Mouse (Mus musculus) midbrain, embryonic 15.5 days (tissue): ENCODE data around the gene Rpn2. TPM values are rescaled to one million over a fixed set of nuclear protein-coding genes. Genes with fewer than 3 reads are reported as not detected.

Experiments used
- ATAC-seq: fragments of 200-750 bp; cut with Nextera tagmentation; replicated peaks from 2 replicates; pipeline ENCODE4 v1.8.0; 2017; ENCODE audit warnings: moderate TSS enrichment
- H3K27ac ChIP-seq: fragments of 300-500 bp; sonication (generic); 2 replicates; pipeline ENCODE4 v1.5.1; 2015; ENCODE audit warnings: mild to moderate bottlenecking, inconsistent platforms
- H3K27me3 ChIP-seq: fragments of 300-500 bp; sonication (generic); replicated peaks from 2 replicates; pipeline ENCODE4 v1.6.1; 2015; ENCODE audit warnings: inconsistent platforms
- H3K36me3 ChIP-seq: fragments of 300-500 bp; sonication (generic); replicated peaks from 2 replicates; pipeline ENCODE4 v1.6.1; 2015; ENCODE audit warnings: inconsistent platforms
- H3K4me1 ChIP-seq: fragments of 300-500 bp; sonication (generic); 2 replicates; pipeline ENCODE4 v1.6.1; 2015; ENCODE audit warnings: inconsistent platforms
- H3K4me2 ChIP-seq: fragments of 300-500 bp; sonication (generic); 2 replicates; pipeline ENCODE4 v1.6.1; 2015; ENCODE audit warnings: inconsistent platforms, mild to moderate bottlenecking, moderate library complexity
- H3K4me3 ChIP-seq: fragments of 300-500 bp; sonication (generic); 2 replicates; pipeline ENCODE4 v1.5.1; 2015; ENCODE audit warnings: mild to moderate bottlenecking, inconsistent platforms
- H3K9ac ChIP-seq: fragments of 300-500 bp; sonication (generic); 2 replicates; pipeline ENCODE4 v1.6.1; 2015; ENCODE audit warnings: mild to moderate bottlenecking, inconsistent platforms
- H3K9me3 ChIP-seq: fragments of 300-500 bp; sonication (generic); 2 replicates; pipeline ENCODE4 v1.6.1; 2016; ENCODE audit warnings: inconsistent platforms
- whole genome bisulfite sequencing: fragments of 180-500 bp; shearing (Covaris S2); methylation state at CpG from one replicate; pipeline ENCODE4 v1.1.7; 2015; ENCODE audit warnings: mixed read lengths; 5-methylcytosine and 5-hydroxymethylcytosine counted together
- polyA plus RNA-seq: library from polyadenylated mRNA; unstranded; fragments of >200 nt; fragmentation: Nextera tagmentation; extraction: Ambion mirVana; gene quantifications from 2 replicates; pipeline ENCODE4 v1.2.1, GENCODE M21; 2015

The Rpn2 gene
- polyA plus RNA-seq, 1 experiment from 2014 or later, result 218 TPM

DNA sequence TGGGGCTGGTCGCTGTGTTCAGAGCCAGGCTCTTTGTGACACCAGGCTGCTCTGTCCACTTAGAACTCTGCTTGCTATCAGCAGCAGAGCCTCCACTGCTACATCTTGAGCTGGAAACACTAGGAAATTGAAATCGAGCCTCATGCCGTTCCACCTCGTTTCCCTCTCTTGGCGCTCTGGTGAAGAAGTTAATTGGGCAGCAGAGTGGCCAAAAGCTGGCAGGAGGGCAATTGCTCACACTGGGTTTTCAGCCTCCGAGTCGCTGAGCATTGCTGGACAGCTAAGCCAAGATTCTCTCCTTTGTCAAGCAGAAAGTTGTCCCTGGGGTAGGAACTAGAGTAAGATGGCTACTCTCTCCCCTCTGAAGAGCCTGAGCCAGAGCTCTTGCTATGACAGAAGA is 35.5 kb downstream of the Rpn2 start:
- H3K4me2 ChIP-seq, result no peak overlapping the region
- H3K27ac ChIP-seq, result peak overlapping the region; percentile 76
- H3K4me1 ChIP-seq, result peaks cover 35% of the 10 kb centered on the region
- no peak overlapping the region for H3K4me3 ChIP-seq
- WGBS, result 63% methylated on average over 7 of the region's 7 CpGs
- H3K9ac ChIP-seq, result no peak overlapping the region
- H3K27me3 ChIP-seq, result no peaks in the 10 kb centered on the region
- no peaks in the 10 kb centered on the region for H3K9me3 ChIP-seq
- peaks cover 26% of the 10 kb centered on the region for H3K36me3 ChIP-seq
- ATAC-seq, result 0 out of 2 replicates have a peak, but pooled peaks have one; percentile 13

DNA sequence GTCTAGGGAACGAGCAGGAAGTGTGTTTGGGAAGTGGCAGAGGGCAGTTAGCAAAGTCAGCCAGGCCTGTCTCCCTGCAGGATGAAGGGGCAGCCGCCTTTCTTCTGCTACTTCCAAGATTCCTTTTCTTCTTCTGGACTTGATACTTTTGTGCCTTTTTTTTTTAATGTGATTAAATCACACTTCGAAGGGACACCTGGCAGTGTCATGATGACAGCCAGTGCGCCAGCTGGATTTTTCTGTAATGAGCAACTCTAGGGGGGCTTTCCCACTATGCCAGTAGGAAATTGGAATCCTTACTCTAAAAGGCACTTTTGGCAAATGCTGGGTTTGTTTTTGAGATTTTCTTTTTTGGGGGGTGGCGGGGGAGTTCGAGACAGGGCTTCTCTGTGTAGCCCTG is 36.7 kb downstream of the Rpn2 start:
- Histone ChIP-seq H3K9ac (no peak overlapping the region), H3K4me1 (peaks cover 35% of the 10 kb centered on the region), H3K4me2 (no peak overlapping the region), H3K36me3 (peaks cover 22% of the 10 kb centered on the region), H3K27me3 (no peaks in the 10 kb centered on the region), H3K4me3 (no peak overlapping the region), H3K27ac (peak overlapping the region; percentile 76; the same call in 1 of the 2 replicates), H3K9me3 (no peaks in the 10 kb centered on the region)
- WGBS, result 85% methylated on average over 6 of the region's 6 CpGs
- no peak for ATAC-seq

DNA sequence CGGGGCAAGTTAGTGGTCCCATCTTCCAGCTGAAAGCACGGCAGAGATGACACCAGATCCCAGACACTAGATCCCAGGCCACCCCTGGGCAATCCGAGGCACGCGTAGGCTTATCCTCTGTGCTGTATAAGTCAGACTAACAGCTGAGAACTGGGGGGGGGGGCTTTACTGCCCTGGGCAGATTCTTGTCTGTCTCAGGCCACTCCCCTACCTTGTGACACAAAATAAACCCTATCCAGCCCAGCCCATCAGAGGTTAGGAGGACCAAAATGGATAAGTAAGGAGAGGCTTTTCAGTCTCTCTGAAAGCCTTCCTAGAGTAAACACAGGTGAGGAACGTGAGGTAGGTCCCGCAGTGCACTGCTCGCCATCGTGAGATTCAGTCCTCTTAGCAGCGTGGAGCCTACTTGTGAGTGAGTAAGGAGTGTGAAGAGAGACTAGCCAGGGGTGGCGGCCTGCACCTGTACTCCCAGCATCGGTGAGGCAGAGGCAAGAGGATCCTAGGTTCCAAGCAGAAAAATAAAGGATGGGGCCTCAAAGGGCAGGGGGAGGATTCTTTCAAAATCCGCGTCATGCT is 37.6 kb downstream of the Rpn2 start:
- Histone ChIP-seq H3K4me1 (peaks cover 39% of the 10 kb centered on the region), H3K4me2 (no peak overlapping the region), H3K4me3 (no peak overlapping the region), H3K36me3 (peaks cover 18% of the 10 kb centered on the region), H3K9ac (no peak overlapping the region), H3K27ac (0 out of 2 replicates have a peak overlapping the region, but pooled peaks have one; percentile 76), H3K27me3 (no peaks in the 10 kb centered on the region), H3K9me3 (no peaks in the 10 kb centered on the region)
- WGBS, result 77% methylated on average over 14 of the region's 14 CpGs
- no peak for ATAC-seq

DNA sequence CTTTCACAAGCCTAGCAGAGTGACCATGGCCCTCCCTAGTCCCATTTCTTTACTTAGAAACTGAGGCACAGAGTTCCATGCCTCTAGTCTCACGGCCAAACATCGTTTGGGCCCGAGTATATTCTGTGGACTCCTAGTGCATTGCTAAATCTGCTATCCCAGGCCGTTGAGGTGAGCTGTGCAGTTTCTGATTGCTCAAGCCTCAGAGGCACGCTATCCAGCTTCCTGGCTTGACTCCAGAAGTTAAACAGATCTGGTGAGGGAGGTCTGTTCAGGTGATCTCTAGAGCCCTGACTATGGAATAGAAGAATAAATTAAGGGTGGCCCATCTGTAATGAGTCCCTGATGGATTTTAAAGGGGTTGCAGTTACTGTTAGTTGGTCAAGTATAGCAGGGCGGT is 38.4 kb downstream of the Rpn2 start:
- H3K27ac ChIP-seq, result no peak overlapping the region
- H3K4me2 ChIP-seq, result no peak overlapping the region
- 88% methylated on average over 6 of the region's 6 CpGs for WGBS
- H3K4me1 ChIP-seq, result peaks cover 44% of the 10 kb centered on the region
- H3K4me3 ChIP-seq, result no peak overlapping the region
- peaks cover 23% of the 10 kb centered on the region for H3K36me3 ChIP-seq
- H3K27me3 ChIP-seq, result no peaks in the 10 kb centered on the region
- no peaks in the 10 kb centered on the region for H3K9me3 ChIP-seq
- no peak for ATAC-seq
- H3K9ac ChIP-seq, result no peak overlapping the region

DNA sequence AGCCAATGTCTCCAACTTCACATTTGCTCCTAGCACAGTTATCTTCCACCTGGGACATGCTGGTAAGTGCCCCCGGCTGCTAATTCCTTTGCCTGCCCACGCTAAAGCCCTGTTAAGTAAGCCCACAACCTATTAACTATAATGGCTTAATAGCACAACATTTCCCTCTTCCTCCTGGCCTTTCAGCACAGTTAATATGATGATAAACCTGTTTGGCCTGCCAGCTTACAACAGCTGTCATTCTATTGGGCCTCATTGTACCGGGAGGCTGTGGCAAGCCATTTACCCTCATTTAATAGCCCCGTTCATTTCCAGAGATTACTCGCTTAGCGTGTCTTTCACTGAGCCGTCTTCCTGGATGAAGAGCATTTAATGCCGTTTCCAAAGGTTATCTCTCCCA is 41.3 kb downstream of the Rpn2 start:
- no peaks in the 10 kb centered on the region for H3K27me3 ChIP-seq
- no peaks in the 10 kb centered on the region for H3K9me3 ChIP-seq
- H3K27ac ChIP-seq, result peak overlapping the region; percentile 45; the same call in 1 of the 2 replicates
- no peak overlapping the region for H3K9ac ChIP-seq
- WGBS, result 68% methylated on average over 8 of the region's 8 CpGs
- H3K36me3 ChIP-seq, result peaks cover 41% of the 10 kb centered on the region
- ATAC-seq, result no peak
- H3K4me1 ChIP-seq, result peaks cover 24% of the 10 kb centered on the region; the same call in 1 of the 2 replicates
- H3K4me2 ChIP-seq, result no peak overlapping the region
- H3K4me3 ChIP-seq, result no peak overlapping the region

DNA sequence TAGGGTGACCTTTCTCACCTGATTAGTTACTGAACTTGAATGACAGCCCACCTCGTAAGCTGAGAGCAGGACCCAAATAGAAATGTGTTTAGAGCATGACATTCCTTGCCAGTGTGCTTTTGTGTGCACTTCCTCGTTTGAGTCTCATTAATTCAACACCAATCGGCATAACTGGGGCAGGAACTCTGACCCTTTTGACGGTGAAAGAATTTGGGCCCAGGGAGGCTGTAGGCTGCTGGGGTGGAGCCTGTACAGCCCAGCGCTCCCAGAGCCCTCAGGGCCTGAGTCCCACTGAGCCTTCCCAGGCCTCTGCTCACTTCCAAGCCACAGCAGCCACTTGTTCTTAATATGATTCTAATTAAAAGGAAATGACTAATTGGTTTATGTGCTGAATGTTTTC is 42.1 kb downstream of the Rpn2 start:
- H3K9me3 ChIP-seq, result no peaks in the 10 kb centered on the region
- H3K27ac ChIP-seq, result peak overlapping the region; percentile 45
- peaks cover 24% of the 10 kb centered on the region; the same call in 1 of the 2 replicates for H3K4me1 ChIP-seq
- H3K4me2 ChIP-seq, result no peak overlapping the region
- no peak for ATAC-seq
- no peak overlapping the region for H3K4me3 ChIP-seq
- no peak overlapping the region for H3K9ac ChIP-seq
- H3K27me3 ChIP-seq, result no peaks in the 10 kb centered on the region
- peaks cover 45% of the 10 kb centered on the region for H3K36me3 ChIP-seq
- WGBS, result 31% methylated on average over 5 of the region's 5 CpGs

DNA sequence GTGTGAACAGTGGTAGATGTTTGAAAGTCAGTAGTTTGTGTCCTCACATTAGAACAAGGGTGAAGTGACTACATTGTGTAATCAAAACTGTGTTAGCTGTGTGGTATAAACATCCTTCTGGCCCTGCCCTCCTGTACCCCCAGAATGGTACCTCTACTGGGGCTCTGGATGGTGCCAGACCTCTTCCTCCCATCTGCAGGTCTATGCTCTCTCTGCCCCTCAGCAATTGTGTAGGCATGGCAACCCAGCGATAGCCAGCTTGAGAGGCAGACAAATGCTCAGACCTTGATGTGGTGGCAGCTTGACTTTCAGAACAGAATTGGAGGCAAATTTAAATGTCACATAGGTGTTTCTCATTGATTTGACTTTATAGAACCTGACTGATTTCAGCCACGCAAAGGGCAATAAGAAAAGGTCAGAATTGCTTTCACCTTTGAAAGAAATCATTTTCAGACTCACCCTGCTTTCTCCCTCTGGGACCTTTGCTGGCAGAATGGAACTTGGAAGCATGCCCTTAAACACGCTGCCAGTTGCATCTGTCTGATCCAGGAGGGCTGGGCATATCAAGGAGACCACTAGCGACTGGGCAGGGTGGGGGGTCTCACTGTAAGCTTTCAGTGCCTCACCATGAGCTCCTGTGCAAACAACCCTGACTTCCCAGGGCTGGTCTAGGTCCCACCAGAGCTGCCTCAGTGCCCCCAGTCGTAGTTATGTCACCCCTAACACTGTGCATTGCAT is 43.4 kb downstream of the Rpn2 start:
- Histone ChIP-seq H3K4me2 (no peak overlapping the region), H3K4me1 (peaks cover 17% of the 10 kb centered on the region; the same call in 1 of the 2 replicates), H3K9me3 (no peaks in the 10 kb centered on the region), H3K36me3 (peaks cover 53% of the 10 kb centered on the region), H3K9ac (no peak overlapping the region), H3K27me3 (no peaks in the 10 kb centered on the region), H3K4me3 (no peak overlapping the region), H3K27ac (peak overlapping the region; percentile 63)
- 65% methylated on average over 5 of the region's 5 CpGs for WGBS
- ATAC-seq, result no peak

DNA sequence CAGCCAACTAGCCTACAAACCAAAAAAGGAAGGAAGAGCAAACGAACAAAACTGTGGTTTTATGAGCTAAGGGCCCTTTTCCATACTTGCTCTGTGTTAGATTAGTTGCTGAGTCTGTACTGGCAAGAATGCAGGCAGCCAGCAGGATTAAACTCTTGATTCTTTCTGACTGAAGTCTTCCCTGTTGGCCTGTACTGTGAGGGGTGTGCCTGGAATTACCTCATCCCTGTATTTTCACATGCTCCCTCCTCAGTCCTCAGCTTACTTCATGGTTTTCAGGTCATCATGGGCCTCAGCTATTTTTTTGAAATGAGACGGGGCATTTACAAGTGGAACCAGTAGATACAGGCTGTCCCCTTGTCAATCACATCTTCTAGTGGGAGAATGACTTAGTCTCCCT is 46.4 kb downstream of the Rpn2 start:
- no peaks in the 10 kb centered on the region for H3K27me3 ChIP-seq
- H3K4me3 ChIP-seq, result no peak overlapping the region
- H3K4me2 ChIP-seq, result no peak overlapping the region
- no peaks in the 10 kb centered on the region for H3K9me3 ChIP-seq
- no peak overlapping the region for H3K27ac ChIP-seq
- no peak overlapping the region for H3K9ac ChIP-seq
- H3K36me3 ChIP-seq, result peaks cover 44% of the 10 kb centered on the region
- peaks cover 35% of the 10 kb centered on the region for H3K4me1 ChIP-seq
- 80% methylated on average over 2 of the region's 2 CpGs for WGBS
- ATAC-seq, result no peak

DNA sequence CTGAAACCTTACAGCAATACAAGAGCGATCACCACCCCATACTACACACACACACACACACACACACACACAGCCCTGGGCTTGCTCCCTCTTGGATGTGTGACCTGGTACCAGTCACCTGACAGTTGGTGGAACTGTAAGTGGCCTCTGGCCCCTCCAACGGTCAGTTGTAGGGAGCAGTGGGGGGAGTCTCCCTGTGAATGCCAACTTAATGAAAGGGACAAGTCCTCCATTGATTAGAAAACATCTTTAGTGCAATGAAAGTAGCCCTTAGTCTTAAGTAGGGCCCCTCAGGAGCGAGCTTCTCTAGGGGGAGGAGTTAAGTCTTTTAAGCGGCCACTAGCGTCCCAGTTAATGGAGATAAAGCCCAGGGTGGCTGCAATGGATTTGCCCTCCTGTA is 49.3 kb downstream of the Rpn2 start:
- H3K4me2 ChIP-seq, result no peak overlapping the region
- H3K9ac ChIP-seq, result no peak overlapping the region
- H3K9me3 ChIP-seq, result no peaks in the 10 kb centered on the region
- peaks cover 22% of the 10 kb centered on the region for H3K36me3 ChIP-seq
- no peaks in the 10 kb centered on the region for H3K27me3 ChIP-seq
- peaks cover 22% of the 10 kb centered on the region for H3K4me1 ChIP-seq
- H3K4me3 ChIP-seq, result no peak overlapping the region
- 14% methylated on average over 5 of the region's 5 CpGs for WGBS
- peak; percentile 51 for ATAC-seq
- H3K27ac ChIP-seq, result peak overlapping the region; percentile 58

DNA sequence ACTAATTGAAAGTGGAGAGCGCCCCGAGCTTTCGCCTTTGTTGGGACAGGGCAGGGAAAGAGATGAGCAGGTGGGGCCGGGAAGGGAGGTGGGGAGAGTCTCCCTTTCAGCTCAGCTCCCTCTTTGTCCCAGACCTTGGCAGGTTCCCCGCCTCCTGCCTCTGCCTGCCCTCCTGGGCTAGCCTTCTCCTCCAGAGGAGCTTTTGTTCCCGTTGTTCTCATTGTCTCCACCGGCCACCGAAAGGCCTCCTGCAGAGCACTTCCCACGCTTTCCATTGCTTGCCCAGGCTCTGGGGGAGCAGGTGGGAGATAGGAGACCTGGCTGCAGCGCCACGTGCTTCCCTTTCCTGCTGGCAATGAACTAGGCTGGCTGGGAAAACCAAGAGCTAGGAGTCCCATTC is 49.8 kb downstream of the Rpn2 start:
- H3K27ac ChIP-seq, result peak overlapping the region; percentile 58
- WGBS, result 4% methylated on average over 11 of the region's 11 CpGs
- no peak overlapping the region for H3K4me2 ChIP-seq
- peaks cover 22% of the 10 kb centered on the region for H3K4me1 ChIP-seq
- no peak overlapping the region for H3K4me3 ChIP-seq
- H3K9me3 ChIP-seq, result no peaks in the 10 kb centered on the region
- H3K36me3 ChIP-seq, result peaks cover 17% of the 10 kb centered on the region
- H3K27me3 ChIP-seq, result no peaks in the 10 kb centered on the region
- H3K9ac ChIP-seq, result no peak overlapping the region
- ATAC-seq, result peak; percentile 83

DNA sequence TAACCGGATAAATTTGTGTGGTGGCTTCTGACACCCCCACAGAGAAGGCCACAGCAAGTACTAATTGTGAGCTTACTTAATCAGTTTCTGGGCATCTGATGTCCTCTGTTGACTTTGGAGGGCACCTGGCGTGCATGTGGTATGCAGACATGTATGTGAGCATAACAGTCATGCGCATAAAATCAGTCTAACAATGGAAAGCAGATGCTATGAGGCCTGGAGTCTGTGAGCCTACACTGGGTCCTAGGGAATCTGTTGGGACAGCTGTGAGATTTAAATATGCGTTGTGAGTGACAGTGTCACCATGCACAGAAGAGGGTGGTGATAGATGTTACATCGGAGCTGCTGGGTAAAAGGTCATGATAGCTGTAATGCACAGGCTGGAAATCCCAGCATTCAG is 53.2 kb downstream of the Rpn2 start:
- H3K36me3 ChIP-seq, result no peaks in the 10 kb centered on the region
- no peak overlapping the region for H3K9ac ChIP-seq
- 55% methylated on average over 5 of the region's 5 CpGs for WGBS
- no peak overlapping the region for H3K27ac ChIP-seq
- no peak overlapping the region for H3K4me2 ChIP-seq
- no peak for ATAC-seq
- no peak overlapping the region for H3K4me3 ChIP-seq
- H3K27me3 ChIP-seq, result no peaks in the 10 kb centered on the region
- H3K9me3 ChIP-seq, result no peaks in the 10 kb centered on the region
- H3K4me1 ChIP-seq, result peaks cover 22% of the 10 kb centered on the region

DNA sequence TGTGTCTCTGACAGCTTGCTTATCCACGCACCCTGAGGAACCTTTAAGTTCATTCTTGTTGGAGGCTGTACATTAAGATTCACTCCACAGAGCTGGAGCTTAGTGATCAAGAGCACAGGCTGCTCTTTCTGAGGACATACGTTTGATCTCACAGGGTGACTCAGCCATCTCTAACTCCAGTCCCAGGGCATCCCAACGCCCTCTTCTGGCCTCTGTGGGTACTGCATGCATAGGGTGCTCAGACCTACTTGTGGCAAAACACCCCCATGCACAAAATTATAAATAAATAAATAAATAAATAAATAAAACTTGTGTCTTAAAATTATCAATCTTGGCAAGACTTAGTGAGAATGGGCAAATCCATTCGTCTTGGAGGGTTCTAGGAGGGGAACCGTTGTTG is 59.8 kb downstream of the Rpn2 start:
- ATAC-seq, result no peak
- no peaks in the 10 kb centered on the region for H3K27me3 ChIP-seq
- no peaks in the 10 kb centered on the region for H3K9me3 ChIP-seq
- H3K9ac ChIP-seq, result no peak overlapping the region
- H3K27ac ChIP-seq, result peak overlapping the region; percentile 53
- WGBS, result 21% methylated on average over 5 of the region's 5 CpGs
- H3K36me3 ChIP-seq, result no peaks in the 10 kb centered on the region
- H3K4me3 ChIP-seq, result no peak overlapping the region
- H3K4me1 ChIP-seq, result peaks cover 40% of the 10 kb centered on the region
- no peak overlapping the region for H3K4me2 ChIP-seq

DNA sequence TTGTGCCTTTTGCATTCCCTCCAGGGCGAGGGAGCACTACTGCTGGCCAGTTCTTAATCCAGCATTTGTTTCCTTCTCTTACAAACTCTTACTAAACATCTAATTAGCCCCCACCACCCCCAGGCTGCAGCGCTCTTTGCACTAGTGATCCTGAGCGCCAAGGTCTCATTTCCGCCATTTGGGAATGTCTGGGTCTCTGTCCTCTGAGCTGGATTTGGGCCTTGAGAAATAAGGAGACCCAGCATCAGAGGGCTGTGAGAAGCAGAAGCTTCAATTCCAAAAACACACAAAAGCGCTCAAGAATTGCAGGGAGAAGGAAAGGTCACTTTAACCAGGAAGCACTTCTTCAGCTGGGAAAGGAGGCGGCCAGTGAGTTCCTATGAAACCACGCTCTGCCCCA is 60.7 kb downstream of the Rpn2 start:
- peak overlapping the region; percentile 90 for H3K27ac ChIP-seq
- no peak for ATAC-seq
- H3K27me3 ChIP-seq, result no peaks in the 10 kb centered on the region
- H3K36me3 ChIP-seq, result no peaks in the 10 kb centered on the region
- H3K4me2 ChIP-seq, result no peak overlapping the region
- no peak overlapping the region for H3K9ac ChIP-seq
- no peaks in the 10 kb centered on the region for H3K9me3 ChIP-seq
- no peak overlapping the region for H3K4me3 ChIP-seq
- H3K4me1 ChIP-seq, result peaks cover 40% of the 10 kb centered on the region
- WGBS, result 60% methylated on average over 7 of the region's 7 CpGs
